Mouse (Mus musculus) kidney, postnatal 14 days (tissue): ENCODE measurements around the gene Igdcc3.

Source experiments
- DNase-seq: peaks from one replicate; pipeline ENCODE4 v3.0.0; 2022; ENCODE audit warnings: mixed read lengths

The Igdcc3 gene

DNA sequence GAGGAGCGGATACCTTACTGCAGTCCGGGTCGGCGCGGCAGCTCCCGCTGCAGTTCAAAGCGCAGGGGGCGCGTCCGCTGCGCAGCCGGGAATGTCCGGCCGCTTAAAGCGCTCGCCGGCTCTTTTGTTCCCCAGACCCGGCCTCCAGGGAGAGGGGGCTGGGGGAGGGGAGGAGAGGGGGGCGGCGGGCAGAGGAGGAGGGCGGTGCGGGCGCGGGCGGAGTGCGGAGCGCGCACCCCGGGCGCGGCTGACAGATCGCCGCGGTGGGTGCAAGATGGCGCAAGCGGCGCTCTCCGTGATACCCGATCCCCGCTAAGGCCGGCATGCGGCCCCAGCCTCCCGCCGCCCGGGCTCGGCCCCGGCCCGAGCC is at the start of gene Igdcc3:
Gene Igdcc3 (plus strand): TSS at position 254 of the 370 bp plus-strand sequence.
- peak; percentile 69 for DNase-seq

GRCm38 (mm10) chr9:65094237-65094636 is 46.8 kb upstream of the Igdcc3 start:
- DNase-seq, result peak; percentile 31

- peak; percentile 22 for DNase-seq
These were observed 39.9 kb upstream of the Igdcc3 start, which contains the start of gene Igdcc4 for GRCm38 (mm10) chr9:65100991-65101685. Gene Igdcc4, plus strand, starts transcription at chr9:65101486.

DNA sequence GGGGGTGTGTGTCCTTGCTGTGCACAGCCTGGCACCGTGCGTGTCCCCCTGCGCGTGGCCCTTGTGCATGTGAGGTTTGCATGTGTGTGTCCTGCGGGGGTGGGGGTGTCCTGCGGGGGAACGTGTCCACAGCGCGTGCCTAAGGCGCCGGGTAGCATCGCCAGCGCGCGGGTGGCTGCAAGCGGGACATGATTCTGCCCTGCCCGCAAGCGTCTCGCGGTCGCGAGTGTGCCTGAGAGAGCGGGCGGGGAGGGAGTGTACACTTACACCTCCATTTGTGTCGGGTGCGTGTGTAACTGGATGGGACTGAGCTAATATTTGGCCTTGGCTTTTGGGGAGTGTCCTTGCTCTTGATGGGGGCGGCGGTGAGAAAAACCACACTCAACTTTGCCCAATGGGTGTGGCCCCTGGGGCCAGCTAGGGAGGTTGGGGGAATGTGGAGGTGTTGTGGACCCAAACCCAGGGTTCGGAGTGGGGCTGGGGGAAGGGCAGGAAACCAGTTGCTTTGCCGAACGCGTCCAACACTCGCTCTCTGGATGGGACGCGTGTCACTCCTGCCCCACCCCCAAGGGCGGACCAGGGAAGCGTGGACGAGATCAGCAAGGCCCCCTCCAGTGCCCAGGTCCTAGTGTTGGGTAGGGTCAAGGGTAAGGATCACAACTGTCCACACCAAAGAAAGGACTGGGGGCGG is 39.2 kb upstream of the Igdcc3 start:
- peak; percentile 25 for DNase-seq

GRCm38 (mm10) chr9:65102377-65103172 is 38.4 kb upstream of the Igdcc3 start:
- peak; percentile 28 for DNase-seq

GRCm38 (mm10) chr9:65103173-65103752 is 37.7 kb upstream of the Igdcc3 start:
- DNase-seq, result no peak

GRCm38 (mm10) chr9:65106821-65107220 is 34.2 kb upstream of the Igdcc3 start:
- no peak for DNase-seq

GRCm38 (mm10) chr9:65107893-65108292 is 33.1 kb upstream of the Igdcc3 start:
- no peak for DNase-seq

DNA sequence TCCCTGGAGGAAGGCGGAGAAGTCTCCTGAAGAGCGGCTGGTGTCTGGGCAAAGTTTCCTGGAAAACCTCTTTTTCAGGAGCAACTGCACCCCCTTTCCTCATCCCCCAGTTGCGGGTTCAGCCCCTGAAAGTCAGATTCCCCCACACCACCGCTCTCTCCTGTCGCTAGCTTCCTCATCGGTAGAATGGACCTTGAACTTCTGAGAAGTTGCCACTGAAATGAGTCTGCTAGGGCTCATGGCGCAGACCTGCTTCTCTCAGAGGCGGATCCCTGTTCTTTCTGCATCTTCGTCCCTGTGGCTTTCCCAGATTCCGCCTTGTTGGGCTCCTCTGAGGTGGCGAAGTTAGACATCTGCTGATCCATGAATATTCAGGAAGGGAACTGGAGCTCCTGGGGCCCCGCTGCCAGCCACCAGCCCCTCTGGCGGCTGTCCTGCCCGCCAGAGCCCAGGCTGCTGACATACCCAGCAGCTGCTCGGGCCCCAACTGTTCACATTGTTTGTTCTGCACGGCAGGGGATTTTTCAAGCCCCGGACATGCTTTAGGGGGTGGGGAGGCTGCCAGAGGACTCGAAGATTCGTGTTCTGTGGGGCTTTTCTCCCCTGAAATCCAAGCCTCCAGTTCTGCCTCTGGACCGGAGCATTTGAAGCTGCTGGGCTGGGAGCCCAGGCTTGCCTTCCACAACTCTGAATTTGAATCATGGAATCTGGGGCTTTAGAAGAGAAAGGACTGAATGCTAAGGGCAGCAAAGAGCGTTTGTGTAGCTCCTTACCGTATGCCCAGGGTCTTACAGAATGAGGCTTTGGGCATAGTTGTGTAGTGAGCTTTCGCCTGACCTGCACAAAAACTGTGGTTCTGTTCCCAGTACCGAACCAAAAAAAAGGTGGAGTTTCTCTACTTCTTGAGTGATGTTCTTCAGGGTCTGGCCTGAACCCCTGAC is 31.6 kb upstream of the Igdcc3 start:
- no peak for DNase-seq

- no peak for DNase-seq
These were observed 29.3 kb upstream of the Igdcc3 start for GRCm38 (mm10) chr9:65111698-65112097.

GRCm38 (mm10) chr9:65113694-65114093 is 27.3 kb upstream of the Igdcc3 start:
- DNase-seq, result no peak

DNA sequence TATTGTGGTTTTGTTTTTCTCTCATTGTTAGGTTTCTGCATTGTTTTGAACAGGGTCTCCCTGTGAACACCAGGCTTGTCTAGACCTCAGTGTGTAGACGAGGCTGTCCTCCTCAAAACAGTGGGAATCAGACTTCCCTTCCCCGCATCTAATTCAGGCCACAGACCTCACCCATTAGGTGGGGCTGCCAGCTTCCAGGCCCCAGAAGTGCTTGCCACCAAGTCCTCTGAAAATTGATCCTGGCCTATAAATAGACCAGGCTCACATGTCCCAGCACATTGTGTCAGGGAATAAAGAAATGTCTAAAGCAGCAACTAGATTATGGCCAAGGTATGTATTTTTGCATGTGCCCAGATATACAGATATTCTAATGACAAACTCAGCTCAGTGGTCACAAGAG is 25.1 kb upstream of the Igdcc3 start:
- no peak for DNase-seq

DNA sequence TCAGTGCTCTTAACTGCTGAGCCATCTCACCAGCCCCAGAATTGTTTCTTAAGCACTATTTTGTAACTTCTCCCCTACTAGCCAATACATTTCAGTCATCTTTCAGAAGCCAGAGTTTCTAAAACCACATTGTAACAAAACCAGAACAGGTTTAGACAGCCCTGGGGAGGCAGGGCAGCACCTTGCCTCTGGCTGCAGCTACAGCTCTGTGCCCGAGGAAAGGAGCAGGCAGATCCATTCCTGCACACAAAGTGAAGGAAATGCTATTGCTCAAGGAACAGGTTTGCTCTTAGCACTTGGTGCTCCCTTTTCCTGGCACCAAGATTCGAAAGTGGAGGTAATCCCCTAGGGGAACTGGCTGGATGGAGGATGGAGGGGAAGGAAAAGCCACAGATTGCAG is 23.5 kb upstream of the Igdcc3 start:
- DNase-seq, result no peak

GRCm38 (mm10) chr9:65120935-65121334 is 20.1 kb upstream of the Igdcc3 start:
- peak; percentile 71 for DNase-seq

GRCm38 (mm10) chr9:65122545-65122944 is 18.4 kb upstream of the Igdcc3 start:
- DNase-seq, result peak; percentile 25

- peak; percentile 69 for DNase-seq
These were observed 17.3 kb upstream of the Igdcc3 start for GRCm38 (mm10) chr9:65123552-65124168.

GRCm38 (mm10) chr9:65128123-65128815 is 12.7 kb upstream of the Igdcc3 start:
- DNase-seq, result peak; percentile 54

- DNase-seq, result peak; percentile 27
These were observed 9.3 kb upstream of the Igdcc3 start for GRCm38 (mm10) chr9:65131717-65132116.

GRCm38 (mm10) chr9:65133739-65134138 is 7.2 kb upstream of the Igdcc3 start:
- DNase-seq, result peak; percentile 80

DNA sequence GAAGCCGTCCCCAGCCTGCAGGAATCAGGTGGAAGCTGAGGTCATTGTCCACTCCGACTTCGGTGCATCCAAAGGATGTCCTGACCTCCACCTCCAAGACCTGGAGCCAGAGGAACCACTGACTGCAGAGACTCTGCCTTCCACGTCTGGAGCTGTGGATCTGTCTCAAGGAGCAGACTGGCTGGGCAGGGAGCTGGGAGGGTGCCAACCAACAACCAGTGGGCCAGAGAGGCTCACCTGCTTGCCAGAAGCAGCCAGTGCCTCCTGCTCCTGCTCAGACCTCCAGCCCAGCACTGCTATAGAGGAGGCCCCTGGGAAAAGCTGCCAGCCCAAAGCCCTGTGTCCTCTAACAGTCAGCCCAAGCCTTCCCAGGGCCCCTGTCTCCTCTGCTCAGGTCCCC is 5.9 kb upstream of the Igdcc3 start:
- no peak for DNase-seq

GRCm38 (mm10) chr9:65140491-65140890 is 498 bp upstream of the Igdcc3 start:
- no peak for DNase-seq
